Mouse (Mus musculus) hindlimb bud, embryonic 11.5 days (tissue): ENCODE data around the gene Pif1.
A peak's percentile ranks its signal among the peaks of the same experiment; 100 is the strongest.

ENCODE experiments used
- DNase-seq: peaks from one replicate; pipeline ENCODE4 v3.0.0-alpha.2; 2012; ENCODE audit warnings: low read depth, low spot score; ENCODE audit errors: extremely low spot score

The Pif1 gene

DNA sequence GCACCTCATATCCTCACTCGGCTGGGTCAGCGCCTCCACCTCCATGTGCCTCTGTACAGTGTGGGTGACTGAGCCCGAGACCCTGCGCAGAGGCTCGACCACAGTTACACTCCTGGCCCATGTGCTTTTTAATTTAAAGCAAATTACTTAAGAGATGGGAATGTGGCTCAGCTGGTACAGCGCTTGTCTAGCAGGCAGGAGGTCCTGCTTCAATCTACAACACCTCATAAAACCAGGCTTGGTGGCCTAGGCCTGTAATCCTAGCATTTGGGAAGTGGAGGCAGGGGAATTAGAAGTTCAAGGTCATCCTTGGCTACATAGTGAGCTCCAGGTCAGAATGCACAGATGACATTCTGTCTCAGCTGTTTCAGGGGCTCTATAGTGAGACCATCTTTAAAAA lies 28.2 kb upstream of the Pif1 start:
- DNase-seq = no peak

DNA sequence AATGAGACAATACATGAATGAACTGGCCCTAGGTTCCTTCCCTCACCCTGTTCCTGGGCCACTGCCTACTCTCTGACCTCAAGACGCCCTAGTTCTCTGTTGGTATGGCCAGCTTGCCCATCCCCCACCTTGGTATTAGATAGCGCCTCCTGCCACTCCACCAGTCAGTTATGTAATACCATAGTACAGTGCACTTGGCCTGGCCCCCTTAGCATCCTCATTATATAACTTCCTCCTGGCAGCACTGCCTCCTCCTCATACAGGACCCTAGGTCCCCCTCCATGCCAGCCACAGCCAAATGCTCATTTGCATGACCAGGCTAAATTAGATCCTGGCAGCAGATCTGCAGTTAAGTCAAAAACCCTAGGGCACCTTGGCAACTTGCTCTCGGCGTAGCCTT lies 25.9 kb upstream of the Pif1 start:
- DNase-seq = no peak

DNA sequence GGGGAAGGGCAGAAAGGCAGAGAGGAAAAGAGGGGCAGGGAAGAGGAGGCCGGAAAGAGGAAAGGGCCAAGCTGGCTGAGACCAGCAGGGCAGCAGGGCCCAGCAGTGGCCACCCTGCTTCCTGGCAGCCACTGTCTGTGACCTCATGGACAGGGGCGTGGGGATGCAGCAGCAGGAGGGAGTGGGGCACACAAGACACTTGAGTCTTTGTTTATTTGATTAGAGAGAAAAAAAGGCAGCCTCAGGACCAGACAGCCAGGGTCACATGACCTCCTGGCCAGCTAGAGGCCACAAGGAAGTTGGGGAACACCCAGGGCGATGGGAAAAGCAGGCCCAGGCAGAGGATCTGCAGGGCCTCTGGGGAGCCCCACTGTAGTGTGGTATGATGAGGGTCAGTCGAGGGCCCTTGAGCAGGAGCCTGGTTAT lies 24.9 kb upstream of the Pif1 start:
- DNase-seq = no peak

DNA sequence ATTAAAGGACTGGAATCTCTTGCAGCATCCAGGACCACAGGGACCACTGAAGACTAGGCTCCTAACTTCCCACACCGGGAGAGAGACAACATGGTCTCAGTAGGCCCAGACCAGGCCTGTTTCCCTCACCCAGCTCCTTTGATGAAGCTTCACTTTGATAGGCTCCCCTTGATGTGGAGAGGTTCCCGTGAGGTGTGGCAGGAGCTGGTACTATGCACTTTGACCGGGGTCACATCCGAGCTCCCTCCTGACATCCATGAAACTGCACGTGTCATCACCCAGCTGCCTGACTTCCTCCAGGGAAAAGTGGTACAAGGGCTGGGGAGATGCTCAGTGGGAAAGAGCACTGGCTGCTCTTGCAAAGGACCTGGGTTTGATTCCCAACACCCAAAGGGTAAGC lies 23.9 kb upstream of the Pif1 start:
- no peak for DNase-seq

DNA sequence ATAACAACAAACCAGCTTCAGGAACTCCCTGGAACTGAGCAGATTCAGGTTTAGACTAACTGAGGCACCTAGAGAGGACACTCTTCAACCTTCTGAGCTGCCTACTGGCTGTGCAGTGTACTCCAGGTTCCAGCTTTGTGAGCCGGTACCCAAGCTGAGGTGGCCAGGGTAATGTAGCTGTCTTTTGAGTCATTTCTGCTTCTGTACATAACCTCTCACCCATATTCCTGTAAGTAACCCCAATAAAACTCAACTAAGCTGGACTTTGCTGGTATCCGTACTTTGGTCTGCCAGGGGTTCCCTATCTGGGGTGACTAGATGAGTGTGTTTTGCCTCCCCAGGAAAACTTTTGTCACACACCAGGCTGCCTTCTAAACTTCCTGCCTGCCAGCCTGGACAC lies 22.3 kb upstream of the Pif1 start:
- no peak for DNase-seq

DNA sequence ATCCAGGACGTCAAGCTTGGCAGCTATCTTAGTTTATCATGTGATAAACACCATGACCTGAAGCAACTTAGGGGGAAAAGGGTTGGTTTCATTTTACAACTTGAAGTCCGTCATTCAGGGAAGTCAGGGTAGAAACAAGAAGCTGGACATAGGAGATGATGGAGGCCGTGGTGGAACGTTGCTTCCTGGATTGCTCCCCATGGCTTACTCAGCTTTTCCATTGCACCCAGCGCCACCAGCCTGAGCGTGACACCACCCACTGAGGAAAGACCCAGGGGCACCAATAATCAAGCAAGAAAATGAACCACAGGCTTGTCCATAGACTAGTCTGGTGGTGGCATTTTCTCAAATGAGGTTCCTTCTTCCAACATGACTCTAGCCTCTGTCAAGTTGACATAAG lies 18.2 kb upstream of the Pif1 start:
- no peak for DNase-seq

DNA sequence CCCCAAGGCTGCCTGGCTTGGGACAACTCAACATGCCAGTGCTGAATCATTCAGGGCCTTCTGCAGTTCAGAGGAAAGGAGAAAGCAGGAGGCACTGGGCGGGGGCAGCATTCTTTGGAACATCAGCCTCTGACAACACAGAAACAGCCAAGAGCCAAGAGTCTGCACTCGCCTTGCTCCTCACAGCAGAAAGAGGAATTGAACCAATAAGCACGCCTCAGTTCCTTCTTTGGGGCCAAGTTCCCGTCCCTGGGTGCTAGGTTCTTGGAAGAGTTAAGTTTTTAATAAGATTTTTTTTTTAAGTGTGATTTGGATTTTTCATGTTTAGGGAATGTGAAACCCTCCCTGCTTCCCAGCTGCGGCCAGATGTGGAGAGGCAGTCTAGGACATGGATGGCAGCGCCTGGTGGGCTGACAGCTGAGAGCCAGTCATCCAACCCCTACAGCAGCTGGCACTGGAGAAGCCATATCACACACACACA lies 17.4 kb upstream of the Pif1 start:
- DNase-seq = no peak

DNA sequence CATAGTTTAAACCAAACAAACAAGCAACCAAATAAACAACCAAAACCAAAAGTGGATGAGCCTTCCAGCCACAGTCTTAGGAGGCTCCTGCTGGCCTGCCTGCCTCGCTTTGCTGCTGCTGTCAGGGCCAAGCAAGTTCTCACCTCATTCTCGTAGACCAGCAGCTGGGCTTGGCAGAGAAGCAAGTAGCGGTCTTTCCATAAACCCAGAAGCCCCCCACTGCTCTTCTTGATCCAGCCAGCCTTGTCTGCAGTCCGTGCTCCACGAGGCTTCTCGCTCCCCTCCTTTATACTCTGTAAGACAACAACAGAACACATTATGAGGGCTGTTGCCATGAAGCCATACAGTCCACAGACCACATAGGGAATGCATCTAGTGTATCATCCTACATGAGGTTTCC lies 14.1 kb upstream of the Pif1 start:
- no peak for DNase-seq

DNA sequence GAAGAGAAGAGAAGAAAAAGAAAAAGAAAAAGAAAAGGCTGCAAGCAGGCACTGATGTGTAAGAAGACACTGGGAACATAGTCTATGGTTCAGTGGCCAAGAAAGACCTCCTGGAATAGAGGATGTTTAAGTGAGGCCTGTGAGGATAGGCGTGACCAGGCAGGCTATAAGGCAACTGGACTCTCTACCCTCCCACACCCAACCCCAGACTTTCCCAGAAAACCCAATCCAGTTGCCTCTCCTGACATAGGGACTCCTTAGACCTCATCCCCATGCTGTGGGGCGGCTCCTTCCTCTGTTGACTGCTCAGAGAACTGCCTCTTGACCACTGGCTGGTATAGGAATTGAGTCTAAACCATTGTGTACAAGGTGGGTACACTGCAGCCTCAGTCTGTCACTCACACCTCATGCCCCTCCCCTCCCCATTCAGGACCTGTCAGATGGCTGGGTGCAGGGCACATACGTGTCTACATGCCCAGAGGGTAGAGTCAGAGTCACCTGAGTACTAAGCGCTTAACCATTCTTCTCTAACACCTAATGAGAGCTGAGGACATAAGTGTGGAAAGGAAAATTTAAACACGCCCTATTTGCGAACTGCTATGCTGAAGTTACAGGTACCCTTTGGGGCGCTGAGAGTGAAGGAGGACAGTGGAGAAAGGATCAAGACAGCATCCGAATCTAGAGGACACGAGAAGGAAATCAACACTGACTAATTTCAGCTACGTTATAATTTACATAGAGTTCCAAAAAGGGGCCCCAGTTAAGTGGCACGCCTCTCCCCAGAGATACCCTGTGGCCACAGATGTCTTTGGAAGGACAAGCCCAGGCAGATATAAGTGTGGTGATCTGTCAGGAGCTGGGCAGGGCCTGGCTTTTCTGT lies 12.2 kb upstream of the Pif1 start:
- DNase-seq = no peak

DNA sequence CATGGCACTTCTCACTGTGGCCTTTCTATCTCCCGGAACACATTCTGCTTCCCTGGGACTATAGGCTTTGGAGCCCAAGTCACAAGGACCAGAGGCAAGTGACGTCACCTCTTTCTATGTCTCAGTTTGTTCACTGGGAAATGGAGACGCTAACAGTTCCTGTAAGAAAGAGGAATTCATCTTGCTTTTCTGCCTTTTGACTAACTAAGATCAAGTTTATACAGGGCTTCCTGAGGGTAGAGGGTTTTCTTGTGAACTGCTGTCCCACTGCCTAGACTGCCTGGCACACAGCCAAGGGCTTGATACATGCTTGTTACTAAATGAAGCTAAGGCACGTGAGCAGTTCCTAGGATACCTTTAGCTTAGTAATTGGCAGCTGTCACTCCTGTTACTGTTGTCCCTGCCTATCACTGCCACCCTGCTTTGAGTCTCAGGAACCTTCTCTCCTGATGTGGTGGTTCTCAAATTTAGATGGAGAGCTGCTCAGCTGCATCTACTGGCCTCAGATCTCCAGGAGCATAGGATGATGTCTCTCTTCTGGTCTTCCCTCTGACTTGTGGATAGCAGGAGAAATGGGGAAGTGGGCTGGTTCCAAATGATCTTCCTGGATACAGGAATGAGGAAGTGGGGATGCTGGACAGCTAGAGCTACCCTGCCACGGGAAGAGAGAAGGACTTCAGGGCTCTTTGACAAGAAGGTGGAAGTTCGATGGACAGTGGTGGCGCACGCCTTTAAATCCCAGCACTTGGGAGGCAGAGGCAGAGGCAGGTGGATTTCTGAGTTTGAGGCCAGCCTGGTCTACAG lies 11.4 kb upstream of the Pif1 start:
- no peak for DNase-seq

DNA sequence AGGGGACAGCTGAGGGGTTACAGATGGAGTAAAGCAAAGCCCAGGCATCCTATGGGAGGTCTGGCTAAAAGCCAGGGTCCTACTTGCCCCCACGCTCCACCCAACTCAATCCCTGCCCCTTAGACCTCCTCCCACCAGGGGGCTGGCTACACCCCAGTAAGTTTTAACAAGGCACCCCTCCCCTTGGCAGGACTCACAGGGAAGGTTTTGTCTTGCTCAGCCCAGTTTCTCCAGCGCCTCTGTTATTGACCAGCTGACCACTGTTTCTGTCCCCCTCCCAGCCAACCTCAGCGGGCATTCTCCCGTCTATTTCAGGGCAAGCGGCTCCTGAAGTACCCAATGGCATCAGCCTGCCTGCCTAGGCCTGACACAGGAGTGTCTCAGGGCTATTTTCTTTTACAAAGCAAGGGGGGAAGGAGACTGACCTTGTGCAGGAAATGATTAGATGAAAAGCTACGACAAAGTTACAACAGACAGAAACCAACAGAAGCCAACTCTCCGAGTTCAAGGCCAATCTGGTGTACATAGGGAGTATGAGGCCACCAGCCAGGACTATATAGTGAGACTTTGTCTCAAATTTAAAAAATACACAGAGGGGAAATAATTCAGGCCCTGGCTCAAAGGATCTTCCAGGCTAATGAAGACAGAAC lies 10.0 kb upstream of the Pif1 start:
- no peak for DNase-seq

DNA sequence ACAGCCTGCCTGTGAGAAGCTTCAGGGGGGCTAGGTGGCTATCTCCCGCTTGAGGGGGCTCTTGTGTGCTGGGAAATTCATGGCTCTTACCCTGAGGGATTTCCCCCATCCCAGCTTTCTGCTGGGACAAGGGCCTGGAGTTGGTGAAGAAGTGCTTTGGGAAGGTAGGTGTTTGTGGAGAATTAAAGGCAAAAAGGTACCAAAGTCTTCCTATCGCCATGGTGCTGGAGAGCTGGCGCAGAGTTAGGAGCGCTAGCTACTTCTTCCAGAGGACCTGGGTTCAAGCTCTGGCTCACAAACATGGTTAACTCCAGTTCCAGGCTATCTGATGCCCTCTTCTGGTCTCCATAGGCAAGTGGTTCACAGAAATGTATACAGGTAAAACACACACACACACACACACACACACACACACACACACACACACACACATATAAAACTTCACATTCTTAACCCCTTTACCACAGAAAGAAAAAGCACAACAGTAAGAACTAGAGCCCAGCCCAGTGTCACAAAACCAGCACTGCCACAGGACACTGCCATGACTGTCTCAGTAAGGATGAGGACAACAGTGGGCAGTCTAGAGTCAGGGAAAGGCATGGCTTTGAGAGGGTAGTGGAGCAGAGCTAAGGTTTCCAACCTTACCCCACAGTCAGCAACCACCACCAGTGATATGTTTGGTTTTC lies 9.3 kb upstream of the Pif1 start:
- DNase-seq = no peak

DNA sequence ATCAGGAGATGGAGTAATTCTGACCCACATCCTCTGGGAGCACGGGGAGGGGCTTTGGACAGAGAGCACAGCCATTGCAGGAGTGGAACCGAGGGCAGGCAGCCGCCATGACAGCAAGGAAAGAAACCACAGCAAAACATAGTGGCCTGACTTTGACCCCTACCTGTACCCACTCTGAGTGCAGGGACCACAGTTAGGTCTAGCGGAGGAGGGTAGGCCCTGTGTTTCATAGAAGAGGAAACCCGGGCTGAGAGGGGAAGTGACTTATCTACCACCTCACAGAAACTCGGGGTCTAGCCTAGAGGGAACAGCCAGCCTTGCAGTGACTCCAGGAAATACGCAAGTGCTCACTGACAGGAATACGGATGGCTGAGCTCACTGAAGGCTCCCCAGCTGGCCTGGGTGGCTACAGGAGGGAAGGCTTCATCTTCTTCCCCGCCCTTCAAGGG lies 8.1 kb upstream of the Pif1 start:
- DNase-seq = no peak

DNA sequence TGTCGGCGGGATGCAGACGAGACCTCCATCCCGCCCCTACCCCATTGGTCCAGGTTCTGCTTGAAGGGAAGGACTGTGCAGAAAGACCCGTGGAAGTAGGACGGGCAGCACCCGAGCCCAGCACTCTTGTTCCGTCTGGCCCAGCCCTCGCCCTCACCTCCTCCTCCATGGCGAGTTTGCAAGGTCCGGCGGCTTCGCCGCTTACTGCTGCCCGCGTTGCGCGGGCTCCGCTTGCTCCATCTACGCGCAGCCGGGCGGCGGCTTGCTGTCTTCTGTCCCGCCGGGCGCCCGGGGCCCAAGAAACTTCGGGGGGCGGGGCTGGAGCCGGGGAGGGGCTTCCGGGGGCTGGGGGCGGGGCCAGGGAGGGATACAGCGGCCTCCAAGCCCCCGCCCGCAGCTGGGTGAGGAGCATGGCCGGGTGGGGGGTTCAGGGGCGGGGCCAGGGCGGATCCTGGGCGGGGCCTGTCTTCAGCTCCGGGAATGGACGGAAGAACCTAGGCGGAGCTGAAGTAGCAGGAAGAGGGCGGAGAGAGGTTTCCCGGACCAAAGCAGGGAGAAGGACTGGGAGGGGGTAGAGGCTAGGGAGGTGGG lies 7.1 kb upstream of the Pif1 start, which contains the start of gene Plekho2:
Plekho2 (minus strand) TSS at position 260 of the 591 bp plus-strand sequence.
- peak; percentile 82 for DNase-seq

DNA sequence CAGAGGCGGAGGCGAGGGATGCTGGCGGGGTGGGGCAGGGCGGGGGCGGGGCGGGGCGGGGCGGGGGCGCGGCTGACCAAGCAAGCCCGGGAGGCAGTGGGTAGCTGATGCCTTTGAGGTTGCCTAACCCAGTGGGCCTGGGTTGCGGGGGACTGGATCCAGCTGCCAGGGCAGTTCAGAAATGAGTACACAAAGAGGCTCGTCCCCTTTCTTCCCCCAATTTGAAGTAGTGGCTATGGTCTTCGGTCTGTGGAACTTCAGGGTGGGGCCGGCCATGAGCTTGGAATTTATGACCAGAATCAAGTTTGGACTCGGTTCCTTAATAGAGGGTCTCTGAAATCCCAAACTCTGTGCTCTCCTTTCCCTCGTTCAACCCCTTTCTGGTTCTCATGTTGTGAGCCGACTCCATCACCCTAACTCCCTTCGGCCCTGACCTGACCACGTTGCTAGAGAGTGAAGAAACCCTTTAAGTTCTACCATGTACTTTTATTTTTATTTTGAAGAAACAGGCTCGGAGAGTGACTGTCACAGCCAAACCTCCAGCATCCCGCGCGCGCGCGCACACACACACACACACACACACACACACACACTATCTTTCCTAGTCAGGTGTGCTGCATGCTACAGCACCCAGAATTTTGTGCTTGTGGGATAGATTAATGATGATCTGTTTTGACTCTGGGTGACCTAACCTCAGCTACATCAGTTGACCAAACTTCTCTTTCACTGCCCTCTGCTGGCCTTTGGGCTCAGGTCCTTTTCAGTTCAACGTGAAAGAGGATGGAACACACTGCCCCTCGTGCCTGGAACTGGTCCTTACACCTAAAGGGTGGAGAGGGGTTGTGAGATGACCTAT lies 6.3 kb upstream of the Pif1 start:
- peak; percentile 91 for DNase-seq

DNA sequence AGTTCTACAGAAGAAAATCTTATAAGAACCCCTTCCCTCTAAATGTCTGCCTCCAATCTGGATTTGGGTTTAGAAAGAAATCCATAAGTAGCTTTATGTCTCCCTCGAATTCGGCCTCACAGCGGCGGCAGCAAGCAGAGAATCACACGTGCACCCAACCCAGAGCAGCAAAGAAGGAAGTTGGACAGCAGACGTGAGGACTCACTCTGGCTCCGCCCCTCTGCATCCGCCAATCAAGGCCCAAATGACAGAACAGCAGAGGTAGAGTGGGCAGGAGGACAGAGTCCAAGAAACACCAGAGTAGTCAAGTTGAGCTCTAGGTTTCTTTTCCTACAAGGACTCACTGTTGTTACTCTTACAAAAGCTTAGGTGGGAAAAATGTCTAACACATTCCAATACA lies 3.9 kb upstream of the Pif1 start:
- DNase-seq = no peak

DNA sequence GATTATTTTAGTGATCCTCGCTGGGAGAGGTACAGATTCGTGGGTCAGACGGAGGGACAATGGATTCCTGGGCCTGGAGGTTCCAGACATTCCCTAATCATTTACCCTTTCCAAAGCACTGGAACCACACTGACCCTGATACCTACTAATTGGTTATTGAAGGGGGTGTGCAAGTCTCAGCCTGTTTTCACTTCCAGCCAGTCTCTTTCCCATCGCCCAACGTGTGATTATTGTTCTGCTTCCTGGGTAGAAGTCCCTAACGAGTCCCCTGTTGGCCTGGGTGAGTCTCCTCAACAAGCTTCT lies 261 bp downstream of the Pif1 start:
- DNase-seq = no peak

DNA sequence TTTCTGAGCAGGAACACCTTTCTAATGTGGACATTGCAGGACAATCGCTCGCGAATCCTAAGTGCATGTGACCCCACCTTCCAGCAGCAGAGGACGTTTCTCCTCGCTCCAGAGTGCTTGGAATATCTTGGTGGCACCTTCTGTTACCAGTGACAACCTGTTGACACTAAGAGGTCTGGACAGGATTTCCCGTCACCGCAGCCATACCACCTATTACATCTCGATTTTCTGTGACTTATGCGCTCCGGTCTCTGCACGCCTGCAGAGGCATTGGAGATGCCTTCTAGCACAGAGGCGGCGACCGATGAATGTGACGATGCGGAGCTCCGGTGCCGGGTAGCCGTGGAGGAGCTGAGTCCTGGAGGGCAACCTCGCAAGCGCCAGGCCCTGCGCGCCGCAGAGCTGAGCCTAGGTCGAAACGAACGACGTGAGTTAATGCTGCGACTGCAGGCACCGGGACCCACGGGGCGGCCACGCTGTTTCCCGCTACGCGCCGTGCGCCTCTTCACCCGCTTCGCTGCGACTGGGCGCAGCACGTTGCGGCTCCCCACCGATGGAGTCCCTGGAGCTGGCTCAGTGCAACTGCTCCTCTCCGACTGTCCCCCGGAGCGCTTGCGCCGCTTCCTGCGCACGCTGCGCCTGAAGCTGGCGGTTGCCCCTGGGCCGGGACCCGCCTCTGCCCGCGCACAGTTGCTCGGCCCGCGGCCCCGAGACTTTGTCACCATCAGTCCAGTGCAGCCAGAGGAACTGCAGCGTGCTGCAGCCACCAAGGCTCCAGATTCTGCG lies 806 bp downstream of the Pif1 start:
- peak; percentile 39 for DNase-seq

DNA sequence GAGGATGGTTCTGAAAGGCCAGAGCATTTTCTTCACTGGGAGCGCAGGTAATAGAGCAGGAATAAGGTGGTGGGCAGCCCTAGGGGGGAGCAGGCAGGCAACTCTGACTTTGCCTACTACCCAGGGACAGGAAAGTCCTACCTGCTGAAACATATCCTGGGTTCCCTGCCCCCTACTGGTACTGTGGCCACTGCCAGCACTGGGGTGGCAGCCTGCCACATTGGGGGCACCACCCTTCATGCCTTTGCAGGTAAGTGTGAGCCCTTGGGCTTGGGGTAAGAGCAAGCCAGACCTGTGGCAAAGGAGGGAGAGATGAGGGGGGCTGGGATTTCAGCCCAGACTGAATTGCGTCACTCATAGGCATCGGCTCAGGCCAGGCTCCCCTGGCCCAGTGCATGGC lies 2.1 kb downstream of the Pif1 start:
- DNase-seq = no peak
